Mouse (Mus musculus): ENCODE results near the gene Il31.

- no peak for TF ChIP-seq CTCF (IDR thresholded peaks at IDR 0.05)
- TF ChIP-seq POLR2A (IDR thresholded peaks at IDR 0.05; ENCODE audit: insufficient read depth, low read depth, low read length), result no peak
These were observed 36.0 kb upstream of the Il31 start, which contains the start of gene Gm49027 for GRCm38 (mm10) chr5:123525281-123525680.
